Mouse (Mus musculus): ENCODE measurements around the gene Vpreb3. TPM values are rescaled to one million over a fixed set of nuclear protein-coding genes. Genes with fewer than 3 reads are reported as not detected.

Vpreb3 gene
- polyA plus RNA-seq, 1 experiment from 2014 or later = 0.33 TPM

DNA sequence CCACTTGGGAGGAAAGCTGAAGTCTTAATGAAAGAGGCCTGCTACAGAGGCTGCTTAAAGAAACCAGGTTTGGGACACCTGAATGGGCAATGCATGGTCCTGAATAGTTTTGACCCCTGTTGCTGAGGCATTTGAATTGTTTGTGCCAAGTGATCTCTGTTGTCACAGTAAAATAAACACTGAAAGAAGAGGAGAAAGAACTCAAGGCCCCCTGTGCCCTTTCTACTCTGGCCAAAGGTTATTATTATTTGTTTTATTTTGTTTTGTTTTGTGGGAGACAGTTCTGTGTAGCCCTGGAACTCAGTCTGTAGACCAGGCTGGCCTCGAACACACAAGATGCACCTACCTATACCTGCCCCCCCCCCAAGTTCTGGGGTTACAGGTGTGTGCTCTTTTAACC lies 7.9 kb upstream of the Vpreb3 start:
- H3K4me1 ChIP-seq = peaks cover 42% of the 10 kb centered on the region
- H3K27ac ChIP-seq = no peak overlapping the region
- peak overlapping the region; percentile 93 for H3K4me2 ChIP-seq (replicated peaks)
- H3K9ac ChIP-seq = peak overlapping the region; percentile 54; the same call in 1 of the 2 replicates
- 56% methylated on average over 1 of the region's 1 CpGs for WGBS
- peak overlapping the region; percentile 53 for H3K4me3 ChIP-seq
- H3K9me3 ChIP-seq = no peaks in the 10 kb centered on the region
- no peaks in the 10 kb centered on the region for H3K36me3 ChIP-seq
- peaks cover 46% of the 10 kb centered on the region for H3K27me3 ChIP-seq
- ATAC-seq (ENCODE audit: low FRiP score, low read depth) = no peak

DNA sequence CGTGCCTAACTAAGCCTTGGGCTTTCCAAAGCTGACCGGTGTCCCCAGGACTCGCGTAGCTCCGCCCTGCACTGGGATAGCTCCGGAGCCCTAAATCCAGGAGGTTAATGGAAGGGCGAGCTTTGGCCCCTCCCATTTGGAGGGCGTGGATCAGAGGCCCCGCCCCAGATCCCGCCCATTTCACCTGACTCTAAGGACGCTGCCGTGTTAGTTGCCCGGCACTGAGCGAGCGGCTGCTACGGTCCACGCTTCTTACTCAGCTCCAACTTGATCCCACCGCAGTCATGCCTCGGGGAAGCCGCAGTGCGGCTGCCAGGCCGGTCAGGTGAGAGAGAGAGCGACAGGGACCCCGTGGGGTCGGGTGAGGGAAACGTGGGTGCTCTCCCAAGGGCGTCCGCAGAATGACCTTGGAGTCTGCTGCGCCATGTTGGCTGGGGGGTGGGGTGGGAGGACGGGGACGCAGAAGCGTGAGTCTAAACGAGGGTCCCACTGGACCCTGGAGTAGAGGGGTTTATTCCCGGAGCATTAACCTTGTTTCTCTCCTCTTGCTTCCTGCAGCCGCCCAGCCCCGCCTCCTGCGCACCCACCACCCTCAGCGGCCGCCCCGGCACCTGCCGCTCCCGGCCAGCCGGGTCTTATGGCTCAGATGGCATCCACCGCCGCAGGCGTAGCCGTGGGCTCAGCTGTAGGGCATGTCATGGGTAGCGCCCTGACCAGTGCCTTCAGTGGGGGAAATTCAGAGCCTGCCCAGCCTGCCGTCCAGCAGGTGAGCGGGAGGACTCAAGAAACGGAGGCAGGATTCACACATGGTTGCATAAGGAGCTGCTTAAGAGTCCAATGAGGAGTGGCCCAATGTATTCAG lies 6.9 kb upstream of the Vpreb3 start, which contains the start of gene Mmp11:
Gene Mmp11, minus strand, starts transcription at position 817 of the 862 bp plus-strand sequence.
- H3K9ac ChIP-seq = peak within 1 kb of the TSS; percentile 54
- peak within 1 kb of the TSS; percentile 93 for H3K4me2 ChIP-seq (replicated peaks)
- no peaks in the 10 kb centered on the region for H3K9me3 ChIP-seq
- peak within 1 kb of the TSS; percentile 53 for H3K4me3 ChIP-seq
- H3K36me3 ChIP-seq = no peaks in the 10 kb centered on the region
- H3K4me1 ChIP-seq = peaks cover 32% of the 10 kb centered on the region
- H3K27ac ChIP-seq = no peak within 1 kb of the TSS
- 2% methylated on average over 50 of the region's 51 CpGs for WGBS
- peak; percentile 34; the same call in 1 of the 2 replicates for ATAC-seq (ENCODE audit: low FRiP score, low read depth)
- peaks cover 51% of the 10 kb centered on the region for H3K27me3 ChIP-seq

DNA sequence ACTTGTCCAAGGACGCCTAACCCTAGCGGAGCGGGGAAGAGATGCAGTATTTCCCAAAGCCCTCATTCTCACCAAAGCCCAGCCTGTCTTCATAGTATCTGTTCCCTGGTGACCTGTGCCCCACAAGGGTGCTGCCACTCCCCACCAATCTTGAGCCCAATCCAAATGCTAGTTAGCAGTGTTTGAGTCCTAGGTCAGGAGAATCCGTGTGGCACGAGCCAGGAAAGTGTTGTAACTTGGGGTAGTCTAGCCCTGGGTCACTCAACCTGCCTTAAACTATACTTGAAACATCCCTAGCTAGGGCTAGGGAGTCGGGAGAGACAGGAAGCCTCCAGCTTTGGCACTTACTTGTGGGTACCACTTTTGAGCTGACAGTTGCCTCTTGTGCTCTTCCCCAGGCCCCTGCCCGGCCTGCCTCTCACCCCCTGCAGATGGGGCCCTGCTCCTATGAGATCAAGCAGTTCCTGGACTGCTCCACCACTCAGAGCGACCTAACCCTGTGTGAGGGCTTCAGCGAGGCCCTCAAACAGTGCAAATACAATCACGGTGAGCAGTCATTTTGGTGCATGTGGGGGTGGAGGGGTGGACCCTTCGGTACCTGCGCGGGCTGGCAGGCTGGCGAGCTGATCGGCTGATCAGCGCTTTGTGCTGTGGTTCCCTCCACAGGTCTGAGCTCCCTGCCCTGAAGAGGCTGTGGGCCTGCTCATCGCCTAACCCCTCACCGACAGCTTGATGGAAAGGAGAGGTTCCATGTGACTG lies 5.8 kb upstream of the Vpreb3 start:
- Histone ChIP-seq H3K36me3 (no peaks in the 10 kb centered on the region), H3K4me2 (replicated peaks) (no peak overlapping the region), H3K9me3 (no peaks in the 10 kb centered on the region), H3K27me3 (peaks cover 48% of the 10 kb centered on the region), H3K4me1 (peaks cover 22% of the 10 kb centered on the region), H3K27ac (no peak overlapping the region), H3K9ac (no peak overlapping the region), H3K4me3 (no peak overlapping the region)
- no peak for ATAC-seq (ENCODE audit: low FRiP score, low read depth)
- WGBS = 42% methylated on average over 18 of the region's 18 CpGs

DNA sequence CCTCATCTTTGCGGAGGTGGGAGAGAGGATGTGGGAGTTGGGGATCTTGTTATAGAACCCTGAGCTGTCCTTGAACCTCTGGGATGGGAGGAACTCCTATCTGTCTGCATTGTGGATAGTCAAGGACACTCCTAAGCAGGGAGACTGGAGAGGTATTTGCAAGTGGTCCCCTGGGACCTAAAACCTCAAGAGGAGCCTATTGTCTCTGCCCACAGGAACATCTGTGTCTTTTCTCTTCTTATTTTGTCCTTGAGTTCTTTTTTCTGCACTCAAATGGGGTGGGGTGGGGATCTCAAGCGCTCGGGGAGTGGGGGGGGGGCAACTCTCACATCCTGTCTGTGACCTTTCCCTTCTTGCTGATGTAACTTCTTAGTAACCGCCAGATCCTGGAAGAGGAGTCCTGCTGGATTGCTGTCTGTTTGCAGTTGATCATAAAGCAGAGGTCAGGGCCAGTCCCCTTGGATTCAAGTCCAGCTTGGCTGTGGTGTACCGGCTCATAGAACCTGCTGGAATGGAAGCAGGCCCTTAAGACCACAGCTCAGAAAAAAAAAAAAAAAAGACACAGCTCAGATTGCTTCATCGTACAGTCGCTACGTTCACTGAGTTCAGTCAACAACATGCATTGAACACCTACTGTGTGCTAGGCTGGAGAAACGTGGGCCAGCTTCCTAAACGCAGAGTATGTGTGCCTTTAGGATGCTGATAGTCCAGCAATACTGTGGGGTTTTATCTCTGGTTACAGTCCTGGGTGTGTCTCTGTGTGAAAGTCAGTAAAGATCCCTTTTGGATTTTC lies 4.8 kb upstream of the Vpreb3 start:
- Histone ChIP-seq H3K4me3 (no peak overlapping the region), H3K9me3 (no peaks in the 10 kb centered on the region), H3K27me3 (peaks cover 48% of the 10 kb centered on the region), H3K4me1 (peaks cover 15% of the 10 kb centered on the region), H3K9ac (no peak overlapping the region), H3K36me3 (no peaks in the 10 kb centered on the region), H3K4me2 (replicated peaks) (no peak overlapping the region), H3K27ac (no peak overlapping the region)
- no peak for ATAC-seq (ENCODE audit: low FRiP score, low read depth)
- WGBS = 59% methylated on average over 10 of the region's 10 CpGs

DNA sequence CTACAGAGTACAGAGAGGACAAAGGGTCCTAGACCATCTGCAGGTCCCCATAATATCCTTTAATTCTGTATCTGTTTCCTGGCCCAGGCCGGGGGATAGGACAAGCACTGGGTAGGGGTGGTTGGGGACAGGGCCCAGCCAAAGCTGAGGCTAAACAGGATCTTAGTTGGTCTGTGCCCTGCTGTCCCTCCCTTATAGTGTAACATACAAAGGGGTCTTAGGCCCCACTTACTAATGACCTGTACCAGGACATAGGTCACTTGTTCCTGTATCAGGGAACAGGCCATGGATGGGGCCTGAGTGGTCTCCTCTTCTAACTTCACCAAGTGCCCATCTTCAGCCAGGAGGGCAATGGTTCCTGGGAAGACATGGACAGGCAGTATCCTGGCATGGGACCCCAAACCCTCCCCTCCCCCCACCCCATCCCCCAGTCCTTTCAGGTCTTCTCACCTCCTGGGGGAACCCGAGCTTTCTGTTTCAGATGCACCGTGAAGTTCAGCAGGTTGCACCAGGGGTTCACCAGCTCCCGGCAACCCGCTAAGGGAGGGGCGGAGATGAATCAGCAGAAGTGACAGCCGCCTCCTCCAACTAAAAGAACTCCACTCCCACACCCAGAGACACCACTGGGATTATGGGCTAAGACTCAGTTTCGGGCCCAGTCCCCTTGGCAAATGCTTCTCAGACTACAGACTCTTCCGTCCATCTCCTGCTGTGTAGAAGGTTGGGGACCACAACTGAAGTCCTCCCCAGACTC lies 3.2 kb upstream of the Vpreb3 start:
- no peak for ATAC-seq (ENCODE audit: low FRiP score, low read depth)
- peaks cover 48% of the 10 kb centered on the region for H3K27me3 ChIP-seq
- H3K4me2 ChIP-seq (replicated peaks) = no peak overlapping the region
- H3K4me1 ChIP-seq = peaks cover 12% of the 10 kb centered on the region
- 39% methylated on average over 9 of the region's 9 CpGs for WGBS
- H3K4me3 ChIP-seq = no peak overlapping the region
- no peaks in the 10 kb centered on the region for H3K36me3 ChIP-seq
- no peaks in the 10 kb centered on the region for H3K9me3 ChIP-seq
- H3K9ac ChIP-seq = no peak overlapping the region
- H3K27ac ChIP-seq = no peak overlapping the region

DNA sequence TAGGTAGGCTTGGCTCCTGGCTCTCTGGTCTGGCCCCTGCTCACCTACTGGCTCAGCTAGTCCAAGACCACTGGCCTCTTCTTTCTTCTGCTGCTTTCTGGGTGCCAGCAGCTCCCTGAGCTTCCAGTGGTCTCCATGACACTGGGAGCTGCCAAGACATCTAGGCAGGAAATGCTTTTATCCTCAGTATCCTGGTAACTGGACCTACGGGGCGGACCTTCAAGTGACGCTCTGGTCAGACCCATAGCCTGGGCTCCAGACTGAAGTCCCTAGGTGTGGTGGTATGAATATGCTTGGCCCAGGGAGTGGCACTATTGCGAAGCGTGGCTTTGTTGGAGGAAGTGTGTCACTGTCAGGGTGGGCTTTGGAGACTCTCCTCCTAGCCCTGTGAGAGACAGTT lies 2.3 kb upstream of the Vpreb3 start, which contains the start of gene Gm867:
Gene Gm867, minus strand, starts transcription at position 153 of the 400 bp plus-strand sequence.
- Histone ChIP-seq H3K27ac (no peak within 1 kb of the TSS), H3K9ac (no peak within 1 kb of the TSS), H3K36me3 (no peaks in the 10 kb centered on the region), H3K9me3 (no peaks in the 10 kb centered on the region), H3K4me1 (peaks cover 8% of the 10 kb centered on the region), H3K4me3 (no peak within 1 kb of the TSS), H3K27me3 (peaks cover 42% of the 10 kb centered on the region), H3K4me2 (replicated peaks) (no peak within 1 kb of the TSS)
- ATAC-seq (ENCODE audit: low FRiP score, low read depth) = no peak
- 82% methylated on average over 5 of the region's 5 CpGs for WGBS

DNA sequence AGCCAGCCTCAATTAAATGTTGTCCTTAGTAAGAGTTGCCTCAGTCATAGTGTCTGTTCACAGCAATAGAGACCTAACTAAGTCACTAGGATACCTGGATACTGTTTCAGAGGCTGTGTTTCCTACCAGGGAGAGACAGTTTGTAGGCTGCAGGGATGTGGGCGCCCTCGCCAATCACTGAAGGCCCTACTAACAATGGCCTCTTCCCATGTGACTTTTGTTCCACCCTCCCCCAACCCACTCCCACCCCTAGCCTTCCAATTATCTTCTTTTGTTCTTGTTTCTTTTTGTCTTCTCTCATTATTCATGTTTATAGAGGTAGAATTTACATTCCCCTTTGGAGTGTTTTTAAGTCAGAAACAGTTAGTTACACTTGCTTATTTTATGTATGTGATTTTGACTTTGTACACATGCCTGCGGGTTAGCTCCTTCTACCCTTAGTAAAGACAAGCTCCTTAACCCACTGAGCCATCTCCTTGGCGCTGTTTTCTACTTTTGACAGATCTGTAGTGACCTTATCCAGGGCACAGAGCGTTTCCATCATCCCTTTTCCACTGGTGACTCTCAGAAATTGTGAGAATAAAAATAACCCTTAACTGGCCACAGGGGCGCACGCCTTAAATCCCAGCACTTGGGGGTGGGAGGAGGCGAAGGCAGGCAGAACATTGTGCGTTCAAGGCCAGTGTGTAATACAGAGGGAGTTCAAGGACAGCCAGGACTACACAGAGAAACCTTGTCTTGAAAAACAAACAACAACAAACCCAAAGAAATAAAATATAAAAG lies 1.6 kb upstream of the Vpreb3 start:
- no peak for ATAC-seq (ENCODE audit: low FRiP score, low read depth)
- Histone ChIP-seq H3K9me3 (no peaks in the 10 kb centered on the region), H3K27ac (no peak overlapping the region), H3K4me3 (no peak overlapping the region), H3K4me2 (replicated peaks) (no peak overlapping the region), H3K36me3 (no peaks in the 10 kb centered on the region), H3K4me1 (peaks cover under 1% of the 10 kb centered on the region; the same call in 1 of the 2 replicates), H3K27me3 (peaks cover 35% of the 10 kb centered on the region), H3K9ac (no peak overlapping the region)
- 80% methylated on average over 9 of the region's 9 CpGs for WGBS

DNA sequence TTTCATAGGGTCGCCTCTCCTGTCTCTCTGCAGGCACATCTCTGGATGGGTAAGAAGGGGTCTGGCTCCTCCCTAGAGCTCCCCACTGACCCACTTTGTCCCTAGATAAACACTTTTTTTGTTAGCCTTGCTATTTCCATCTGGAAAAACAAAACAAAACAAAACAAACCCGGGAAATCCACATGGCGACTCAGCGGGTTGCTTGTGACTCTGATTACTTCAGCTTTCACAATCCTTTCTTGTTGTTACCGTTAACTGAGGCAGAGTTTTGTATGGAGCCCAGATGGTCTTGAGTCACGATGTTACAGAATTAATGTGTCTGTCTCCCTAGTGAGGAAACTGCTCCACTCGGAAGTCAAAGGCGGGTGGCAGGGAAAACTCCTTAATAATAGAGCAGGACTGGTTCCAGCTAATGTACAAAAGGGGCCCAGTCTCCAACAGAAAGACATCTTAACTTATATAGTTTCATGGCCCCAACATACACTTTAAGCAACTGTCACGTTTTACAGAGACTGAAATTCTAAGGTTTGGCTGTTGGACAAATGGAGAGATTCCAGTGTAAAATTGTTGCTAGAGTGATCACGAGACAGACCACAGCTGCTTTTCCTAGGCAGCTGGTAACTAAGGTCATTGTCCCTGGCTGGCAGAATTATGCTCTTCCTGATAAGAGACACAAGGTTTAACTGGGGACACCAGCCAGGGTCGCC lies 1.4 kb downstream of the Vpreb3 start:
- H3K27me3 ChIP-seq = peaks cover 10% of the 10 kb centered on the region; the same call in 1 of the 2 replicates
- H3K9ac ChIP-seq = no peak overlapping the region
- no peak for ATAC-seq (ENCODE audit: low FRiP score, low read depth)
- H3K4me1 ChIP-seq = no peaks in the 10 kb centered on the region
- 46% methylated on average over 11 of the region's 11 CpGs for WGBS
- H3K27ac ChIP-seq = no peak overlapping the region
- no peaks in the 10 kb centered on the region for H3K9me3 ChIP-seq
- H3K36me3 ChIP-seq = no peaks in the 10 kb centered on the region
- H3K4me3 ChIP-seq = no peak overlapping the region
- H3K4me2 ChIP-seq (replicated peaks) = no peak overlapping the region

DNA sequence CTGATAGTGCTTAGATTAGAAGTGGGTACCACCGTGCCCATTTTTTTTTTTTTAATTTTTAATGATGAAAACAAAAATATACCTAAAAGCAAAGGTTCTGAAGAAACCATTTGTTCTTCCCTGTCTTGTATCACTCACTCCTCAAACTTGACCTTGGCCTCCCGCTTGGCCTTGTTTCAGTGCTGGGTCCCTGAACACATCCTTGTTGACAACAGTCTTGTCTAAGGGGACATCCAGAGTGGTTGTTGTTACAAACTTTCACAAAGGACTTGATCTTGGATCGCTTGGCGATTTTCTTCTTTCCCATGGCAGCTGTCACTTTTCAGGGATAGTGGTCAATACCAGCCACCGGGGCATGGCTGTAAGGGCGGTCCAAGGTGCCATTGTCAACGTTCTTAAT lies 2.4 kb downstream of the Vpreb3 start:
- no peak for ATAC-seq (ENCODE audit: low FRiP score, low read depth)
- Histone ChIP-seq H3K4me1 (no peaks in the 10 kb centered on the region), H3K9me3 (no peaks in the 10 kb centered on the region), H3K4me3 (no peak overlapping the region), H3K27ac (no peak overlapping the region), H3K27me3 (peaks cover 11% of the 10 kb centered on the region), H3K4me2 (replicated peaks) (no peak overlapping the region), H3K9ac (no peak overlapping the region), H3K36me3 (no peaks in the 10 kb centered on the region)
- 92% methylated on average over 7 of the region's 7 CpGs for WGBS

DNA sequence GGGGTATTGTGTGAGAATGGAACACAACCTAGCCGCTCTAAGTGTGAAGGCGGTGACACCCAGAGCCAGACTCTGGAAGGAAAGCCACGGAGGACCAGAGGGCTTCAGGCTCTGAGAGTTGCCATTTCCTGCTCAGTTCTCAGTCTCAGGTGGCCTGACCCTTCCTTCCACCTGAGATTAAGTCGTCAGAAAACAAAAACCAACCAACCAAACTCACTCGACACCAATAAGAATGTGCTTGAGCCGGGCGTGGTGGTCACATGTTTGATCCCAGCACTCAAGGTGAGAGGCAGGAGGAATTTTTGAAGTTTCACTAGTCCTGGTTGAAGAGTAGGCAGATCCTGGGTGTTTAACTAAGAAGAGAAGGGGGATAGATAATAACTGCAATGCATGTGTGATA lies 3.0 kb downstream of the Vpreb3 start:
- Histone ChIP-seq H3K36me3 (no peaks in the 10 kb centered on the region), H3K4me1 (peaks cover 4% of the 10 kb centered on the region; the same call in 1 of the 2 replicates), H3K9me3 (no peaks in the 10 kb centered on the region), H3K9ac (no peak overlapping the region), H3K27me3 (peaks cover 12% of the 10 kb centered on the region), H3K27ac (no peak overlapping the region), H3K4me2 (replicated peaks) (no peak overlapping the region), H3K4me3 (no peak overlapping the region)
- ATAC-seq (ENCODE audit: low FRiP score, low read depth) = no peak
- whole genome bisulfite sequencing = 83% methylated on average over 7 of the region's 7 CpGs
